Mouse (Mus musculus) embryonic facial prominence, embryonic 10.5 days (tissue): ENCODE measurements around the gene Fbxw26. TPM values are rescaled to one million over a fixed set of nuclear protein-coding genes. Genes with fewer than 3 reads are reported as not detected.
"Not testable (repeated sequence)": the region's sequence is repeated elsewhere in the genome, so short reads cannot be mapped to it uniquely, and the experiment has no call there.

Experiments used
- DNase-seq: peaks from one replicate; pipeline ENCODE4 v3.0.0-alpha.2; 2017; ENCODE audit warnings: low spot score
- H3K27ac ChIP-seq: fragments of 300-500 bp; sonication (generic); replicated peaks from 2 replicates; pipeline ENCODE4 v1.5.1; 2016; ENCODE audit warnings: mild to moderate bottlenecking
- H3K27me3 ChIP-seq: fragments of 300-500 bp; sonication (generic); replicated peaks from 2 replicates; pipeline ENCODE4 v1.6.1; 2016; ENCODE audit warnings: low read depth, mild to moderate bottlenecking; ENCODE audit not compliant: poor library complexity, severe bottlenecking
- H3K36me3 ChIP-seq: fragments of 300-500 bp; sonication (generic); replicated peaks from 2 replicates; pipeline ENCODE4 v1.6.1; 2016; ENCODE audit warnings: mild to moderate bottlenecking, moderate library complexity
- H3K4me1 ChIP-seq: fragments of 300-500 bp; sonication (generic); 2 replicates; pipeline ENCODE4 v1.6.1; 2016
- H3K4me3 ChIP-seq: fragments of 300-500 bp; sonication (generic); 2 replicates; pipeline ENCODE4 v1.5.1; 2016; ENCODE audit warnings: mild to moderate bottlenecking, moderate library complexity
- H3K9me3 ChIP-seq: fragments of 300-500 bp; sonication (generic); 2 replicates; pipeline ENCODE4 v1.6.1; 2016; ENCODE audit warnings: mild to moderate bottlenecking
- WGBS: fragments of 180-500 bp; shearing (Covaris S2); methylation state at CpG from one replicate; pipeline ENCODE4 v1.1.7; 2016; 5-methylcytosine and 5-hydroxymethylcytosine counted together
- polyA plus RNA-seq: library from polyadenylated mRNA; unstranded; fragments of >200 nt; fragmentation: Nextera tagmentation; extraction: Ambion mirVana; gene quantifications from 2 replicates; pipeline ENCODE4 v1.2.1, GENCODE M21; 2016

The Fbxw26 gene
- polyA plus RNA-seq: not detected in 2 replicates

DNA sequence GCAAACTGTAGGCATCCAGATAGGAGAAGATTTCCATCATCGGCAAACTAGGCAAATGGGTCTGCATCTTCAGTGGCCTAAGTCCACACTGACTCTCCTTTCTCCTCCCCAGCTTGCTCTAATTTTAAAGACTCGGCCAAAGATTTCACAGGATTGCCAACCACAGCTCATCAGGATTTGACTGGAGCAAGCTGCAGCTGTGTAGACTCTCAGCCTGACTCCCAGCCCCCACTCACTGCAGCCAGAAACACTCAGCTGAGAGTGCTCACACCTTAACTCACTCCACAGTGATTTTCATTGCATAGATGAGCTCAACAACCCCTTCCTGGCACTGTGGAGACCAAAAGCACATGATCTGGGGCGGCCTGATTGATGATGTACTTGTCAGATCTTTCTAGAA is at the start of gene Fbxw26:
Gene Fbxw26, minus strand, starts transcription at position 101 of the 400 bp plus-strand sequence.
- H3K36me3 ChIP-seq, H3K27me3 ChIP-seq, DNase-seq, H3K9me3 ChIP-seq, H3K4me1 ChIP-seq, H3K27ac ChIP-seq, H3K4me3 ChIP-seq: not testable (repeated sequence)
- WGBS: 86% methylated on average over 3 of the region's 3 CpGs

DNA sequence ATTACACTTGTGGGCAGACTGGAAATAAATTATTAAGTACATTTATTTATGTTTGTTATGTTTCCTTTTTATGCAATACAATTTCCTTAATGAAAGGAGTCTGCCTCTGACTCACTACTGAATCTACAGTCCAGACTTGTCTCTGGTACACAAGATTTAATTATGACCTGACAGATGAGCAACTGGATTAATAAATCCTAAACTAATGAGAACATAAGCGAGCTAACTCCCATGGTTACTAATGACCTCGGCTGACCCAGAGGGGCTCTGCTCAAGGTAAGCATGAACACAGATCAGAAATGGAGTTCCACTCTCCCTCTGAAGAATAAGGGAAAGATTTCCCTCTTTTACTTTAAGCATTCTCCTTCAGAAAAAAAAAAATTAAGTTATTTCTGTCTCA is 49.3 kb upstream of the Fbxw26 start:
- no peaks in the 10 kb centered on the region for H3K4me1 ChIP-seq
- H3K27me3 ChIP-seq: no peaks in the 10 kb centered on the region
- no peaks in the 10 kb centered on the region for H3K36me3 ChIP-seq
- 94% methylated on average over 2 of the region's 2 CpGs for WGBS
- H3K4me3 ChIP-seq: no peak overlapping the region
- DNase-seq: no peak
- H3K27ac ChIP-seq: no peak overlapping the region
- no peaks in the 10 kb centered on the region for H3K9me3 ChIP-seq

DNA sequence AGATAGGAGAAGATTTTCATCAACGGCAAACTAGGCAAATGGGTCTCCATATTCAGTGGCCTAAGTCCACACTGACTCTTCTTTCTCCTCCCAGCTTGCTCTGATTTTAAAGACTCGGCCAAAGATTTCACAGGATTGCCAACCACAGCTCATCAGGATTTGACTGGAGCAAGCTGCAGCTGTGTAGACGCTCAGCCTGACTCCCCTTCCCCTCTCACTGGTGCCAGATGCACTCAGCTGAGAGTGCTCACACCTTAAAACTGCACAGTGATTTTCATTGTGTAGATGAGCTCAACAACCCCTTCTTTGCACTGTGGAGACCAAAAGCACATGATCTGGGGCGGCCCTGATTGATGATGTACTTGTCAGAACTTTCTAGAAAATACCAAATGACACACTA is 44.7 kb upstream of the Fbxw26 start, which contains the start of gene Fbxw27:
Gene Fbxw27, minus strand, starts transcription at position 101 of the 400 bp plus-strand sequence.
- H3K27ac ChIP-seq, H3K9me3 ChIP-seq, H3K4me1 ChIP-seq, H3K36me3 ChIP-seq, DNase-seq, H3K4me3 ChIP-seq, H3K27me3 ChIP-seq: not testable (repeated sequence)
- WGBS: 81% methylated on average over 4 of the region's 4 CpGs

DNA sequence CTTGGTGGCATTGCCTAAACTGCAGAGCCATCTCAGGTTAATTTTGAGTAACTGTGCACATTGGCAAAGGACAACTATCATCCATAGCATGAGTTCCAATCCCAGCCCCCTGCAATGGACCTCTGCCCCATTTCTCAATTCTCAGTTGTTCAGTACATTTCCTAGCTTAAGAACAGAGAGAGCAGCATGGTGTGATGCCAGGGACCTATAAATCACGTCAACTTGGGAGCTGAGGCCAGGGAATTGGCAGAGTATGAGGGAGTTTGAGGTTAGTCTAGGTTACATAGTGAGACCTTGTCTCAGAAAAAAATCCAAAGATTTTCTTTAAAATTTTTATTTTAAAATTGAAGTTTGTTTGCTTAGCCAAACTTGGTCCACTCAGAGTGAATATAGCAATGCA is 21.0 kb upstream of the Fbxw26 start:
- H3K9me3 ChIP-seq, H3K27ac ChIP-seq, H3K4me3 ChIP-seq, H3K4me1 ChIP-seq, DNase-seq, H3K27me3 ChIP-seq, H3K36me3 ChIP-seq: not testable (repeated sequence)
- 74% methylated on average over 1 of the region's 1 CpGs for WGBS

DNA sequence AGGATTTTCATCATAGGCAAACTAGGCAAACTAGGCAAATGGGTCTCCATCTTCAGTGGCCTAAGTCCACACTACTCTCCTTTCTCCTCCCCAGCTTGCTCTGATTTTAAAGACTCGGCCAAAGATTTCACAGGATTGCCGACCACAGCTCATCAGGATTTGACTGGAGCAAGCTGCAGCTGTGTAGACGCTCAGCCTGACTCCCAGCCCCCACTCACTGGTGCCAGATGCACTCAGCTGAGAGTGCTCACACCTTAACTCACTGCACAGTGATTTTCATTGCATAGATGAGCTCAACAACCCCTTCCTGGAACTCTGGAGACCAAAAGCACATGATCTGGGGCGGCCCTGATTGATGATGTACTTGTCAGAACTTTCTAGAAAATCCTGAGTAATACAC is 43.3 kb downstream of the Fbxw26 start, which contains the start of gene Fbxw18:
Gene Fbxw18, minus strand, starts transcription at position 101 of the 400 bp plus-strand sequence.
- H3K4me1 ChIP-seq, H3K27me3 ChIP-seq, H3K9me3 ChIP-seq, H3K36me3 ChIP-seq, H3K27ac ChIP-seq, H3K4me3 ChIP-seq, DNase-seq: not testable (repeated sequence)
- 76% methylated on average over 4 of the region's 4 CpGs for whole genome bisulfite sequencing

DNA sequence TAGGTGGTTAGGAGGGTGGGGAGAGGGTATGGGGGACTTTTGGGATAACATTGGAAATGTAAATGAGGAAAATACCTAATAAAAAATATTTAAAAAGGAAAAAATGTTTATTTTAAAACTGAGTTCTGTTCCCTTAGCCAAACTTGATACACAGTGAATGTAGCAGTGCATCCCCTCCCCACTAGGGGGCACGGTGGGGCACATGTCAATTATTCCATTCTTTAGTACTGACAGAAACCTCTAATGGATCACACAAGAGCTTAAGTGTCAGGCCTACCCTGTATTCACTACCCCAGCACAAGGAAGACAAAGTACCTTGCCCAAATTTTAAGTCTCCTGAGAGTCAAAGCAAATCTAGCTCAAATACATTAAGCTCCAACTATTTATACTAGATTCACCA is 60.6 kb downstream of the Fbxw26 start:
- 2% methylated on average over 1 of the region's 1 CpGs for WGBS
- Histone ChIP-seq H3K4me3 (no peak overlapping the region), H3K4me1 (no peaks in the 10 kb centered on the region), H3K27ac (no peak overlapping the region), H3K9me3 (0 out of 2 replicates have a peak, but pooled peaks cover 2% of the 10 kb centered on the region), H3K36me3 (no peaks in the 10 kb centered on the region), H3K27me3 (no peaks in the 10 kb centered on the region)
- DNase-seq: peak; percentile 47

Other genes starting within 250 kb of the Fbxw26 start
- gene Fbxw15, start 177.8 kb downstream of the Fbxw26 start, polyA plus RNA-seq: not detected in 2 replicates
- gene Fbxw24, start 120.0 kb downstream of the Fbxw26 start, polyA plus RNA-seq: not detected in 2 replicates
- not detected in 2 replicates for gene Fbxw25, start 81.4 kb downstream of the Fbxw26 start, polyA plus RNA-seq
- gene Fbxw18, start 43.4 kb downstream of the Fbxw26 start, polyA plus RNA-seq: not detected in 2 replicates
- not detected in 2 replicates for gene Fbxw27, start 44.6 kb upstream of the Fbxw26 start, polyA plus RNA-seq
- gene Spink8, start 66.2 kb upstream of the Fbxw26 start, polyA plus RNA-seq: not detected in 2 replicates
- 107 and 115 TPM in 2 replicates for gene Nme6, start 86.7 kb upstream of the Fbxw26 start, polyA plus RNA-seq
- 0.20 TPM in 1 of 2 replicates, not detected in the other for gene Camp, start 103.5 kb upstream of the Fbxw26 start, polyA plus RNA-seq
- gene Cdc25a, start 129.5 kb upstream of the Fbxw26 start, polyA plus RNA-seq: 46.7 and 47.0 TPM in 2 replicates
- 48.5 and 61.7 TPM in 2 replicates for gene Map4, start 185.4 kb upstream of the Fbxw26 start, polyA plus RNA-seq